Mouse (Mus musculus) lung, postnatal 0 days (tissue): ENCODE data around the gene Vmn1r169.
"Not testable (repeated sequence)": the region's sequence is repeated elsewhere in the genome, so short reads cannot be mapped to it uniquely, and the experiment has no call there.

Experiments used
- CTCF ChIP-seq: IDR thresholded peaks from 2 replicates; pipeline ENCODE4 v1.5.1; 2016; ENCODE audit warnings: antibody characterized with exemption, mild to moderate bottlenecking
- EP300 ChIP-seq: IDR thresholded peaks from 2 replicates; pipeline ENCODE4 v1.6.1; 2016; ENCODE audit warnings: antibody characterized with exemption, mild to moderate bottlenecking, control low read depth

GRCm38 (mm10) chr7:23539432-23539831 lies 35.9 kb upstream of the Vmn1r169 start, which contains the start of gene Vmn1r168:
- TF ChIP-seq CTCF, EP300: not testable (repeated sequence)
